Mouse (Mus musculus) c-Kit-positive CD71-negative TER-119-negative erythroid progenitor cells, embryonic 14.5 days (primary cell): ENCODE results near the gene Hoxa5.
A peak's percentile ranks its signal among the peaks of the same experiment; 100 is the strongest.

Experiments used
- DNase-seq: peaks from one replicate; pipeline ENCODE4 v3.0.0-alpha.2; 2013; ENCODE audit warnings: low read depth

The Hoxa5 gene

DNA sequence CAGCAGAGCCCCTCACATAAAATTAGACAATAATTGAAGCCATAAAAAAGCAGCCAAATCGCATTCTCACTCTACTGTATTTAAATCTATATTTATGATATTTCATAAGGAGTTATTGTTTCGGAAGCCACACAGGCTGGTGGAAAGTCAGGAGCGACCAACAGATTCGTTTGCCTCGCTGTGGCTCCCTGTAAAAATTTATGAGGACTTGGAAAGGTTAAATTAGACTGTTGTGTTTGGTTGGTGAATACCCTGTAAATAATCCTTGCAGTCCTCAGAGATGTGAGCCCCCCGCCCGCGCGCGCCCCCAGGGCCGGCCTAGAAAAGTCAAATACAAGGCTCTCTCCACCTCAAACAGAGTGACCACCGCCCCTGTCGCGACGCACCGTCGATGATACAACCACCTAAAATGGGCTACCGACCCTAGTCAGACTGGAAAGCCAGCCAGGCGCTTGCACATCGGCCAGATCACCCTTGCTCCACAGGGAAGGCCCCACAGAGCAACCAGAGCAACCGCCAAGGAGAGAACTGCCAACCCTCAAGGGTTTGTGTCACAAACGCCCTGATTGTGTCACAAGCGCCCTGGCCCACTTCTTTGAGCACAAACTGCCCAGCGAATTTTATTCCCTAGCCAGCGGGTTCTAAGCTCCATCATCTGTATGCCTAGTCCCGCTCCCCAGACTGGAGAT lies 22.3 kb upstream of the Hoxa5 start:
- DNase-seq: no peak

GRCm38 (mm10) chr6:52225612-52226568 lies 21.5 kb upstream of the Hoxa5 start:
- DNase-seq: no peak

GRCm38 (mm10) chr6:52224895-52225611 lies 20.7 kb upstream of the Hoxa5 start:
- DNase-seq: no peak

- no peak for DNase-seq
These were observed 19.8 kb upstream of the Hoxa5 start for GRCm38 (mm10) chr6:52223939-52224760.

GRCm38 (mm10) chr6:52222729-52223128 lies 18.3 kb upstream of the Hoxa5 start:
- DNase-seq: no peak

GRCm38 (mm10) chr6:52221993-52222685 lies 17.8 kb upstream of the Hoxa5 start:
- no peak for DNase-seq

DNA sequence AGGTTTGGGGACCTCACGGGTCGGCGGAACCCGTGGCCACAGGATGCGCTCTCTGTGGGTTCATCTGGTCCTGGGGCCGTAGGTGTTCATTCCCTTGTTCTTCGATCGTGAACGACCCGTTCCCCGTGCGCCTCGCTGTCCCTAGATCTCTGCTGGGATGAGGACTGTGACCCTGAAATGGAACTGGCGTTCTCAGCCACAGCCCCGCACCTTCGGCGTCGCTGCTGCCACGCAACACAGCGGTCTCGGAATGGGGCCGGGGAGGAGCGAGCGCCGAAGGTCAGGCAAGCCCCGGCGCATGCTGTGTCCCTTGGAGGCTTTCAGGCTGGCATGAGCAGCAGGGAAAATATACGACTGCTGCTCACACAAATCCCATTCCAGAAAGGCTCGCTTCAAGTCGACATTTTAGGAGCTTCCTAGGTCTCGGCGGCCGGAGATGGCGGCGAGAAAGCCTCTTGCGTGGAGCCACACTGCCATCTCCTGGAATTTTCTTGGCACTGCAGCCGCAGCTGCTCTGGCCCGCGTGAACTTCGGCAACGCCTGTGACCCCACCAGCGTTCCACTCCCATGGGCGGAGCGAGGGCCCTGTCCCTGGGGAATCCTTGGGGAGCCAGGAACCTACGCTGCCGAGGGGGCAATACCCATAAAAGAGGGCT lies 17.1 kb upstream of the Hoxa5 start, which contains the start of gene Hoxa7:
Gene Hoxa7, minus strand, starts transcription at position 518 of the 656 bp plus-strand sequence.
- peak; percentile 82 for DNase-seq

DNA sequence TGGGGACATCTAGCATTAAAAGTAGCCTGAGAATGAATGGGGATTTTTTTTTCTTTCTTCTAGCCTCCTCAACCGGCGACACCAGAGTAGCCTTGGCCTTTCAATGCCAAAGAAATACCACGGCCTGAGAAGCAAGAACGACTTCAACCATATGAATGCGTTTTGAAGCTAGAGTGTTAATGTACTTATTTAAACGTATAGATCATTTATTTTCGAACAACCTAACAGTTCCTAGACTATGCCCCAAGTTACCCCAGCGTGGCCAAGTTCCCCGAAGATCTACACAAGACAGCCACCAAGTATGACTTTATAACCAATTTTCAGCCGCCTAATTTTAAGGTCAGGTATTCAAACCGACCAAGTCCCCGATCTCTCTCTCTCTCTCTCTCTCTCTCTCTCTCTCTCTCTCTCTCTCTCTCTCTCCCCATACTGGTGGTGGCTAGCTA lies 16.5 kb upstream of the Hoxa5 start:
- no peak for DNase-seq

DNA sequence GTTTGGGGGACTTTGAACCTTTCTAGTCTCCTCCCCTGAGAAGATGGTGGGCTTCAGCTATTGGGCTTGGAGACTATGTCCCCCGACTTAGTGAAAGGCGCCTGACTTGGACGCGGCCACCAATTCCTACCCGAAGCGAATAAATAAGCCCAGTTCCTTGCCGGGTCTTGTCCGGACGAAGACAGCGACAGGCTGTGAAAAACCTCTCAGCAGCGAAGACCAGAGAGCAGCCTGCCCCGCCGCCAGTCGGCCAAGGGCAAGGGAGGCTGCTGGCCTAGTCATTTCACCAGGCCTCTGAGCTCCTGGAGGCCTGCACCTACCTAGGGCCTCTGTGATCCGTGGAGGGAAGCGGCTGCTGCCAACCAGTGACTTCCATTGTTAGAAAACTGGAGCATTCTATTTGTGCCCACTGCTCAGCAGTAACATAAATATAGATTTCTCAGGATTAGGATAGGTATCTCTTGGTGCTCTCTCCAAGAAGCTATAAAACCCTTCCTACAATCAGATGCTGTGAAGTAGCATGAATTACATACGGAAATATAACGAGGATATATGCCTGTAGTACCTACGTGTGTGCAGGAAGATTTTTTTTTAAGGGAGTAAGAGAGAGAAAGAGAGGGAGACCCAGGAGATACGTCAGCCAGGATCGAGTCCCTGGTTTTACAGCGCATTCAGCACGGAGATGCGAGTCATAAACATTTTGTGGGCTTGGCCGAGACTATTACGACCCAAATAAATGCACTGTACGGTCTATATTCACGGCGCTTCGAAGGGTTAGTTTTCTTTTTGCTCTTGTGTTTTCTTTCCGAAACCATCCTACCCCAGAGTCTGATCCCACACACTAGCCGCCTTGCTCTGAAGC lies 15.8 kb upstream of the Hoxa5 start:
- no peak for DNase-seq

GRCm38 (mm10) chr6:52219234-52219942 lies 15.0 kb upstream of the Hoxa5 start:
- no peak for DNase-seq

- no peak for DNase-seq
These were observed 14.3 kb upstream of the Hoxa5 start for GRCm38 (mm10) chr6:52218643-52219215.

DNA sequence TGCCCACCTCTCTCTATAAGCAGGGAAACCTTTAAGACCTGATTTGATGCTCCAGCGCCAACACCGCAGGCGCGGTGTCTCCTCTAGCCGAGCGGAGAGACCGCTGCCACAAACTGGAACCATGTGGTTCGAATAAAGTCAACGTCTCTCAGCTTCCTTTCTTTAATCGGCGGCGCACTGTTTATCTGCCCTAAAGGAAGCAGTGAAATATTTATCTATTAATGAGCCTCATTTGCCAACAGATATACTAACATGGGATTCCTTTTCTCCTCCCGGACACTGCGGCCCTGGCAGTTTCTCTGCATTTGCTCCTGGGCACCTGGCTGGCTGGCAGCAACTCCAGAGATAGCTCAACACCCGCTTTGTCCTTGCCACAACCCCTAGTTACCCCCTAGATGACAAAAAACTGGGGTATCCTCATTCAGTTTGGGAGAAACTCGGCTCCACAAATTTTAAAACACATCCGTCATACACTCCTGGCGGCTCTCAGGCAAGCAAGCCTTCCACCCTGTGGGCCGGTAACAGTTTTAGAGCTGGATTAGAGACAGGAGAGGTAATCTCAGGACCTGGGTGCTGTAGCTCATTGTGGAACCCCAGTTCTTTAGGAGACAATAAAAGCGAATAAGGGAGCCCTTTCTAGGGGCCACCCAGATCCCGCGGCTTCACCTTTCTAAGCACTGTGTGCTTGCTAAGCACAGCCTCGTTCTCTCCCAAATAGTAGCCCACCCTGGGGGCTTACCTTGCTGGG lies 13.7 kb upstream of the Hoxa5 start:
- no peak for DNase-seq

- DNase-seq: no peak
These were observed 13.0 kb upstream of the Hoxa5 start for GRCm38 (mm10) chr6:52217459-52217768.

DNA sequence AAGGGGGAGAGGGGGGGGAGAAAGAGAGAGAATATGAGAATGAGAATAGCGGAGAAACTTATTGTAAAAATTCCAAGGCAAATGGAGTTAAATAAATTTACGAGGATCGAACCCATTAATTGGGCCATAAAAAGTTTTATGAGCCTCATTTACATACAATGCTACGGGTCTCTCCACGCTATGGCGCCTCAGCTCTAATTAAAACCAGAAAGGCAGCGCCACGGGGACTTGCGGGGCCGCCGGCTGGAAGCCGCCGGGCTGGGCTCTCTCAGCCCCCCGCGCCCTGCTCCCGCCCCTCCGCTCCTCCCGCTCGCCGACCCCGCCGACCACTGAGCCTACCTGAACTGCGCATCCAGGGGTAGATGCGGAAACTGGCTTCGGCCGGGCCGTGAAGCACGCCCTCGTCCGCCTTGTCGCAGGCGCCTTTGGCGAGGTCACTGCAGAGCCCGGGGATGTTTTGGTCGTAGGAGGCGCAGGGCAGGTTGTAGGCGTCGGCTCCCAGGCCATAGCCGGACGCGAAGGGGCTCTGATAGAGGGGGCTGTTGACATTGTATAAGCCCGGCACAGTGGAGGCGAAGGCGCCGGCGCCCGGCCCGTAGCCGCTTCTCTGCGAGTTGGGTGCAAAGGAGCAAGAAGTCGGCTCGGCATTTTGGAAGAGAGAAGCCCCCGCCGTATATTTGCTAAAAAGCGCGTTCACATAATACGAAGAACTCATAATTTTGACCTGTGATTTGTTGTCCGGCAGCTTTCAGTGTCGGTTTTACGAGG lies 12.5 kb upstream of the Hoxa5 start:
- DNase-seq: no peak

- DNase-seq: no peak
These were observed 11.6 kb upstream of the Hoxa5 start for GRCm38 (mm10) chr6:52215771-52216535.

GRCm38 (mm10) chr6:52215070-52215469 lies 10.7 kb upstream of the Hoxa5 start:
- no peak for DNase-seq
